Comparison of ENCODE assay signal across 21 mouse cellular contexts in genomic region chr9:70181719-70182118, GRCm38 (mm10). TPM values are rescaled to one million over a fixed set of nuclear protein-coding genes. Genes with fewer than 3 reads are reported as not detected.
DNase-seq lines count a peak whose midpoint lies in the region; ATAC-seq lines count a peak whose summit lies in the region.
"Had no signal": no experiment of that assay in that cellular context is flagged by ENCODE, and none has a peak within 500 bp of the region (broad histone marks: within the 10 kb centered on the region; RNA-seq: fewer than 3 reads in every experiment).

No protein-coding gene starts in this region.

- DNase-seq in layer of hippocampus, adult 8-10 months (ENCODE audit: low spot score in 2 of 2) = peak; percentile 22 to 26
- no peak for DNase-seq in layer of hippocampus, postnatal 25 days (ENCODE audit: extremely low spot score in 1 of 2, low spot score in 1 of 2)
- DNase-seq in left cerebral cortex, adult 11 months (ENCODE audit: low spot score) = no peak
- no peak for DNase-seq in heart, postnatal 4 days
- DNase-seq in kidney, adult 18-20 months = no peak
- DNase-seq: B cell, adult 2 months; cerebellum, adult 11-12 months; cerebellum, postnatal 36 days; kidney, adult 2 months; kidney, postnatal 36 days; liver, postnatal 0 days; thymus, postnatal 25 days had no signal

- no peaks in the 10 kb centered on the region for H3K36me3 ChIP-seq in forebrain, embryonic 12.5 days (replicated peaks)
- no peaks in the 10 kb centered on the region for H3K36me3 ChIP-seq in hindbrain, embryonic 13.5 days
- no peaks in the 10 kb centered on the region for H3K36me3 ChIP-seq in neural tube, embryonic 13.5 days
- H3K36me3 ChIP-seq: embryonic facial prominence, embryonic 15.5 days; heart, embryonic 13.5 days; midbrain, embryonic 12.5 days had no signal

- H3K9ac ChIP-seq in forebrain, embryonic 12.5 days = no peak overlapping the region
- no peak overlapping the region for H3K9ac ChIP-seq in hindbrain, embryonic 13.5 days
- H3K9ac ChIP-seq in neural tube, embryonic 13.5 days = no peak overlapping the region
- H3K9ac ChIP-seq: embryonic facial prominence, embryonic 15.5 days; heart, embryonic 13.5 days; liver, postnatal 0 days; midbrain, embryonic 12.5 days had no signal

- peak; percentile 57; the same call in 1 of the 2 replicates for ATAC-seq in forebrain, embryonic 12.5 days (ENCODE audit: low FRiP score)
- no peak for ATAC-seq in hindbrain, embryonic 13.5 days (ENCODE audit: low FRiP score)
- ATAC-seq in neural tube, embryonic 13.5 days (ENCODE audit: low read depth) = no peak
- ATAC-seq: liver, postnatal 0 days had no signal

- no peak overlapping the region for H3K4me2 ChIP-seq in forebrain, embryonic 12.5 days
- no peak overlapping the region; the same call in 1 of the 2 replicates for H3K4me2 ChIP-seq in hindbrain, embryonic 13.5 days
- H3K4me2 ChIP-seq in neural tube, embryonic 13.5 days = no peak overlapping the region
- H3K4me2 ChIP-seq: embryonic facial prominence, embryonic 15.5 days; heart, embryonic 13.5 days; midbrain, embryonic 12.5 days had no signal

- H3K4me1 ChIP-seq in forebrain, embryonic 12.5 days = peaks cover 12% of the 10 kb centered on the region; the same call in 1 of the 2 replicates
- H3K4me1 ChIP-seq in hindbrain, embryonic 13.5 days (replicated peaks) = peaks cover 21% of the 10 kb centered on the region
- peaks cover 14% of the 10 kb centered on the region for H3K4me1 ChIP-seq in neural tube, embryonic 13.5 days (replicated peaks)
- H3K4me1 ChIP-seq: embryonic facial prominence, embryonic 15.5 days; heart, embryonic 13.5 days had no signal

- no peaks in the 10 kb centered on the region for H3K9me3 ChIP-seq in forebrain, embryonic 12.5 days
- H3K9me3 ChIP-seq in hindbrain, embryonic 13.5 days = no peaks in the 10 kb centered on the region
- H3K9me3 ChIP-seq in neural tube, embryonic 13.5 days = no peaks in the 10 kb centered on the region
- H3K9me3 ChIP-seq: embryonic facial prominence, embryonic 15.5 days; midbrain, embryonic 12.5 days had no signal

- WGBS in forebrain, embryonic 12.5 days = 26% methylated on average over 12 of the region's 12 CpGs
- 38% methylated on average over 12 of the region's 12 CpGs for WGBS in hindbrain, embryonic 13.5 days
- WGBS in neural tube, embryonic 13.5 days = 39% methylated on average over 12 of the region's 12 CpGs

- no peak overlapping the region for H3K4me3 ChIP-seq in forebrain, embryonic 12.5 days (replicated peaks)
- H3K4me3 ChIP-seq in hindbrain, embryonic 13.5 days = no peak overlapping the region
- H3K4me3 ChIP-seq in neural tube, embryonic 13.5 days = no peak overlapping the region
- H3K4me3 ChIP-seq: embryonic facial prominence, embryonic 15.5 days; heart, embryonic 13.5 days; midbrain, embryonic 12.5 days had no signal

- peak overlapping the region; percentile 77; the same call in 1 of the 2 replicates for H3K27ac ChIP-seq in forebrain, embryonic 12.5 days
- H3K27ac ChIP-seq in hindbrain, embryonic 13.5 days = peak overlapping the region; percentile 79
- H3K27ac ChIP-seq in neural tube, embryonic 13.5 days (replicated peaks) = peak overlapping the region; percentile 33; the same call in 1 of the 2 replicates
- H3K27ac ChIP-seq: embryonic facial prominence, embryonic 15.5 days; heart, embryonic 13.5 days; midbrain, embryonic 12.5 days; stomach, postnatal 0 days had no signal

- peaks cover 4% of the 10 kb centered on the region; the same call in 1 of the 2 replicates for H3K27me3 ChIP-seq in forebrain, embryonic 12.5 days
- H3K27me3 ChIP-seq in hindbrain, embryonic 13.5 days = 0 out of 2 replicates have a peak, but pooled peaks cover 2% of the 10 kb centered on the region
- H3K27me3 ChIP-seq in neural tube, embryonic 13.5 days = no peaks in the 10 kb centered on the region
- H3K27me3 ChIP-seq: embryonic facial prominence, embryonic 15.5 days; heart, embryonic 13.5 days; midbrain, embryonic 12.5 days had no signal

RNA-seq across cellular contexts. Expression of gene Myo1e, which starts 25.4 kb away (rescaled TPM):
- 10 to 100 TPM in 3 of 4 experiments, 1 to 10 TPM in 1; 8.6 to 30.0 (median 18.7) TPM for total RNA-seq in layer of hippocampus, adult 8-10 months (2022)
- 1 to 10 TPM; 8.9 TPM for total RNA-seq in layer of hippocampus, postnatal 25 days (2021)
- polyA plus RNA-seq in forebrain, embryonic 12.5 days (2016; fragmentation: Nextera tagmentation; extraction: Ambion mirVana) = 10.3 and 11.3 TPM in 2 replicates
- 8.3 and 9.2 TPM in 2 replicates for polyA plus RNA-seq in hindbrain, embryonic 13.5 days (2015; fragmentation: Nextera tagmentation; extraction: Ambion mirVana)
- 7.9 and 8.2 TPM in 2 replicates for polyA plus RNA-seq in neural tube, embryonic 13.5 days (2015; fragmentation: Nextera tagmentation; extraction: Ambion mirVana)
- 10 to 100 TPM; 23.6 to 27.6 TPM for total RNA-seq in heart, postnatal 4 days (2021)

RNA-seq across cellular contexts. Expression of gene Fam81a, which starts 39.4 kb away (rescaled TPM):
- 100 to 1,000 TPM in 1 of 4 experiments, 10 to 100 TPM in 3; 91.7 to 101 (median 94.0) TPM for total RNA-seq in layer of hippocampus, adult 8-10 months (2022)
- 100 to 1,000 TPM in 1 of 2 experiments, 10 to 100 TPM in 1; 99.7 to 101 TPM for total RNA-seq in layer of hippocampus, postnatal 25 days (2021)
- 4.9 and 5.7 TPM in 2 replicates for polyA plus RNA-seq in forebrain, embryonic 12.5 days (2016; fragmentation: Nextera tagmentation; extraction: Ambion mirVana)
- polyA plus RNA-seq in hindbrain, embryonic 13.5 days (2015; fragmentation: Nextera tagmentation; extraction: Ambion mirVana) = 7.9 and 10.0 TPM in 2 replicates
- polyA plus RNA-seq in neural tube, embryonic 13.5 days (2015; fragmentation: Nextera tagmentation; extraction: Ambion mirVana) = 5.1 TPM in 2 replicates
- total RNA-seq in heart, postnatal 4 days (2021) = 10 to 100 TPM; 25.4 to 28.1 TPM
- total RNA-seq: granulocyte monocyte progenitor cell, adult 5-6 weeks; hematopoietic stem cell, adult 5-6 weeks had no signal

Comparison
In these comparisons a context has a peak if more than half of its experiments do, and no peak if none do; other contexts are left out.
1. DNase-seq: peak in layer of hippocampus, adult 8-10 months (2 of 2); none in layer of hippocampus, postnatal 25 days (0 of 2), left cerebral cortex, adult 11 months (single experiment), heart, postnatal 4 days (single experiment) and kidney, adult 18-20 months (single experiment).
2. Peak in every context shown above with its lines, with median percentiles within 50 percentile points of each other: H3K27ac ChIP-seq.